ENCODE assay signal across 15 mouse cellular contexts in the genomic region with DNA sequence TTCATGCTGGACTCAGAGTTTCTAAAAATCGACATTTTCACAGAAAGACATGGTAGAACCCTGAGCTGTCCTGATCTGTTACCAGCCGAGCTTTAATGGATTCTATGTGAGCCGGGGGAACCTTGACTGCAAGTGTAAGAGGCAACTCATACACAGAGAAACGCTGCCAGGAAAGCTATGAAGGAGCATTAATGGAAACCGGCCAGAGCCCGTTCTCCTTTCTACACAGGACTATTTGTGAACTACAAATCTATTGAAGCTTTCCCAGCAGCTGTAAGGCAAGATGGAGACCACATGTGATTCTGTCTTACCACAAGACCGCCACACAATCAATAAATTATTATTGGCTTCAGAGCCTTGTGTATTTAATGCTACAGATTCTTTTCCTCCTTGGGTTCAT.
"Had no signal": no experiment of that assay in that cellular context is flagged by ENCODE, and none has a peak within 500 bp of the region (broad histone marks: within the 10 kb centered on the region; RNA-seq: fewer than 3 reads in every experiment).

No protein-coding gene starts in this region.

- H3K4me2 ChIP-seq: midbrain, embryonic 11.5 days; midbrain, embryonic 13.5 days; midbrain, embryonic 15.5 days; neural tube, embryonic 12.5 days; stomach, embryonic 15.5 days had no signal

- H3K9ac ChIP-seq: liver, postnatal 0 days; midbrain, embryonic 13.5 days; midbrain, embryonic 15.5 days; neural tube, embryonic 12.5 days; stomach, embryonic 15.5 days had no signal

- ATAC-seq: liver, postnatal 0 days; midbrain, embryonic 13.5 days; midbrain, embryonic 15.5 days had no signal

- H3K27me3 ChIP-seq: midbrain, embryonic 13.5 days; midbrain, embryonic 15.5 days; neural tube, embryonic 12.5 days; stomach, embryonic 15.5 days had no signal

- H3K9me3 ChIP-seq: midbrain, embryonic 15.5 days; neural tube, embryonic 12.5 days; stomach, embryonic 15.5 days had no signal

- H3K36me3 ChIP-seq: midbrain, embryonic 13.5 days; midbrain, embryonic 15.5 days; neural tube, embryonic 12.5 days; stomach, embryonic 15.5 days had no signal

- H3K4me1 ChIP-seq: megakaryocyte, embryonic 14.5 days; midbrain, embryonic 13.5 days; midbrain, embryonic 15.5 days; neural tube, embryonic 12.5 days; stomach, embryonic 15.5 days had no signal

- DNase-seq: liver, postnatal 0 days; lung, adult 2 months; lung, postnatal 10 days; right cerebral cortex, postnatal 14 days; thymus, adult 2 months; thymus, postnatal 25 days; thymus, postnatal 4 days had no signal

- H3K4me3 ChIP-seq: megakaryocyte, embryonic 14.5 days; midbrain, embryonic 13.5 days; midbrain, embryonic 15.5 days; neural tube, embryonic 12.5 days; stomach, embryonic 15.5 days had no signal

- H3K27ac ChIP-seq: macrophage; midbrain, embryonic 13.5 days; midbrain, embryonic 15.5 days; neural tube, embryonic 12.5 days; stomach, embryonic 15.5 days; stomach, postnatal 0 days had no signal
